Mouse (Mus musculus) embryonic fibroblast, embryonic 13.5 days (primary cell): Measurements from ENCODE around the gene Pramef17. TPM values are rescaled to one million over a fixed set of nuclear protein-coding genes. Genes with fewer than 3 reads are reported as not detected.
"Not testable (repeated sequence)": the region's sequence is repeated elsewhere in the genome, so short reads cannot be mapped to it uniquely, and the experiment has no call there.

Source experiments
- H3K27ac ChIP-seq: 2 replicates; pipeline ENCODE4 v1.5.1; 2012; ENCODE audit warnings: low read length, control low read depth, inconsistent platforms; ENCODE audit not compliant: insufficient read depth
- H3K4me1 ChIP-seq: 2 replicates; pipeline ENCODE4 v1.6.1; 2011; ENCODE audit warnings: low read length; ENCODE audit not compliant: control insufficient read depth, insufficient read depth
- H3K4me3 ChIP-seq: 2 replicates; pipeline ENCODE4 v1.5.1; 2011; ENCODE audit warnings: mild to moderate bottlenecking, control low read depth, low read length; ENCODE audit not compliant: insufficient read depth
- polyA plus RNA-seq: library from polyadenylated mRNA; stranded (reverse); fragments of >200 nt; gene quantifications from 2 replicates; pipeline ENCODE4 v1.2.4, GENCODE M21; 2011; ENCODE audit warnings: low read depth; ENCODE audit not compliant: missing spikeins, insufficient read length

Gene Pramef17
- not detected in 2 replicates for polyA plus RNA-seq

DNA sequence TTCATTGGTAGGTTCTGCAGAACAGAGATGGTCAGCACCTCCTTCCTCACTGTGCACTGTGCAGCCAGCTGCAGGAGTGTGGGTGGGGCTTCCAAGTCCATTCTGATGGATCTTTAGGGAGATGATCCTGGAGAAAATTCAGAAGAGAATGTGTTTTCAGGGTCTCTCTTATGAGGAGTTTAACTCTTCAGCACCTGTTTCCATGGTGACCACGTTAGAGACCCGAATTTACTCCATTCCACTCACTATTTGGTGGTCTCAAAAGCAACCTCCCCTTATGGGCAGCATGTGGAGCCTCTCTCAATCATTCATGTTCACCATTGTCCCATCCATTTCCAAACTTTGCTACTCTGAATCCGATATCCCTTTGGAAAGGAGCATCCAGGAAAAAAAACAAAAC, at the start of gene Pramef17:
Pramef17 (minus strand) TSS at position 101 of the 400 bp plus-strand sequence.
- H3K4me1 ChIP-seq, H3K4me3 ChIP-seq: not testable (repeated sequence)

DNA sequence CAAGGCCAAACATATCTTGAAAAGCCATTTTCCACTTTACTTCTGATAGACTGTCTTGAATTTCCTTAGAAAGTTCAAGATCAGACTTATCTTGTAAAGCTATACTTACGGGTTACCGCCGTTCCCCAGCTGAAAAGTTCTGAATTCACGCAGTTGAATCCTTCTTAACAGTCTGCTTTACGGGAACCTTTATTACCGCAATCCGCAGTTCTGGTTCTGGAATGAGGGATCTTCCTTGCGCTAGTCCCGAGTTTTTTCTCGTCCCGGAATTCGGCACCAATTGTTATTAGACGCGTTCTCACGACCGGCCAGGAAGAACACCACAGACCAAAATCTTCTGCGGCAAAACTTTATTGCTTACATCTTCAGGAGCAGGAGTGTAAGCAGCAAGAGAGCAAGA, 6.0 kb downstream of the Pramef17 start:
- H3K4me1 ChIP-seq, H3K4me3 ChIP-seq, H3K27ac ChIP-seq: not testable (repeated sequence)

More for the DNA sequence above, at the start of gene Pramef17:
- not testable (repeated sequence) for H3K27ac ChIP-seq

- H3K4me3 ChIP-seq, H3K4me1 ChIP-seq, H3K27ac ChIP-seq: not testable (repeated sequence)
Measured at GRCm38 (mm10) chr4:143987475-143987941, 6.7 kb downstream of the Pramef17 start.

DNA sequence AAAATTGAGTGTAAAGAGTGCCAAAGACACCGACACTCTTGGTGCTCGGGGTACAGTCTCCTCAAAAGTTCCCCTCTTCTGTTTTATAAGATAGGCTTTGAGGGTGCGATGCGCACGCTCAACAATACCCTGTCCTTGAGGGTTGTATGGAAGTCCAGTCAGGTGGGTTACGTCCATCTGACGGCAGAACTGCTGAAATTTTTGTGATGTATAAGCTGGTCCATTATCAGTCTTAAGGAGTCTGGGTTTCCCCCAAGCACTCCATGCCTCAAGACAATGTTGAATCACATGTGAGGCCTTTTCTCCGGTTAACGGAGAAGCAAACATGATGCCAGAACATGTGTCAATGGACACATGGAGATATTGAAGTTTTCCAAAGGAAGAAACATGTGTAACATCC, 8.4 kb downstream of the Pramef17 start:
- H3K4me3 ChIP-seq = not testable (repeated sequence)

DNA sequence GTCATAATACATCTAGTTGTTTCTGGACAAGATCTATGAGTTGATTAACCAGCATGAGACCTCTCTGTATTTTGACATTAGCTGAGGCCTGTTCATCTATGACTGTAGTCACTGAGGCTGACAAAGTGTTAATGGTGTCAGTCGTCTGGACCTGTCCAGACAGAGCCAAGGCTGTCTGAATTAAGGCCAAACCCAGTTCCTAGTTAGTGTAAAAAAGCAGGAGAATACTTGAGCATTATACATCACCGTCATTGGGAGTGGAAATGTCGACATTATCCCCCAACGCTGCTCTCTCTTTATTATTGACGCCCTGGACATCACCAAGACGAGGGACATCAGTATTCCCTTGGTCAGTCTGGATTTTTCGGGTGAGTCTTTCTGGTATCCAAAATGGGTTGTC, 9.0 kb downstream of the Pramef17 start:
- H3K4me1 ChIP-seq, H3K4me3 ChIP-seq, H3K27ac ChIP-seq: not testable (repeated sequence)

More for the DNA sequence above, 8.4 kb downstream of the Pramef17 start:
- not testable (repeated sequence) for H3K4me1 ChIP-seq, H3K27ac ChIP-seq

DNA sequence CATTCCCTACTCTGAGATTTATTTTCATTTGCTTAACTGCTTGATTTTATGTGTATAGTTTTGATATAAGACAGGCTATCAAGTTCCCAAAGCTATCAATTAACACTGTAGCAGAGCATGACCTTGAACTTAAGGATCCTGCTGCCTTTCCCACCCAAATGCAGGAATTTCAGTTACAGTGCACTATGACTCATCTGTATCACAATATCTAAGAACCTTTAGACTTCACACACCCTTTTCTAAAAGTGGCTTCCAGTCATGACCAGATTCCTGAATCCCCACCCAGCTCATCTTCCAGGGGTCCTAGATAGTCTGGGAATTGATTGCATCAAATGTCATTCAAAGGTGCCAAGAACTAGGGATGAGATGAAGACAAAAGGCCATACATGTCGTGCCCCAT, 10.7 kb downstream of the Pramef17 start:
- not testable (repeated sequence) for H3K27ac ChIP-seq, H3K4me1 ChIP-seq, H3K4me3 ChIP-seq

GRCm38 (mm10) chr4:143966850-143967249, 27.3 kb downstream of the Pramef17 start, which contains the start of gene Gm13101:
Gene Gm13101, minus strand, starts transcription at chr4:143966950.
- not testable (repeated sequence) for H3K4me1 ChIP-seq, H3K4me3 ChIP-seq, H3K27ac ChIP-seq

- not testable (repeated sequence) for H3K4me1 ChIP-seq, H3K4me3 ChIP-seq, H3K27ac ChIP-seq
Measured at GRCm38 (mm10) chr4:143950916-143951315, 43.3 kb downstream of the Pramef17 start, which contains the start of gene Pramef25. Gene Pramef25, minus strand, starts transcription at chr4:143951016.

Other genes starting within 250 kb of the Pramef17 start
- gene Gm13023, start 205.0 kb downstream of the Pramef17 start, polyA plus RNA-seq = not detected in 2 replicates
- gene Gm13084, start 178.3 kb downstream of the Pramef17 start, polyA plus RNA-seq = not detected in 2 replicates
- not detected in 2 replicates for gene Gm13103, start 147.9 kb downstream of the Pramef17 start, polyA plus RNA-seq
- not detected in 2 replicates for gene Pramef6, start 94.0 kb downstream of the Pramef17 start, polyA plus RNA-seq
- gene Pramef25, start 43.4 kb downstream of the Pramef17 start, polyA plus RNA-seq = not detected in 2 replicates
- gene Gm13101, start 27.4 kb downstream of the Pramef17 start, polyA plus RNA-seq = not detected in 2 replicates
- not detected in 2 replicates for gene Pramel4, start 64.8 kb upstream of the Pramef17 start, polyA plus RNA-seq
- gene Gm13102, start 112.1 kb upstream of the Pramef17 start, polyA plus RNA-seq = not detected in 2 replicates
- gene Oog3, start 168.3 kb upstream of the Pramef17 start, polyA plus RNA-seq = not detected in 2 replicates
- gene Oog2, start 196.3 kb upstream of the Pramef17 start, polyA plus RNA-seq = not detected in 2 replicates
- not detected in 2 replicates for gene C87977, start 218.9 kb upstream of the Pramef17 start, polyA plus RNA-seq